Mouse (Mus musculus) kidney, adult 2 months (tissue): Measurements from ENCODE around the gene Rbck1. TPM values are rescaled to one million over a fixed set of nuclear protein-coding genes. Genes with fewer than 3 reads are reported as not detected.
"Not testable (repeated sequence)": the region's sequence is repeated elsewhere in the genome, so short reads cannot be mapped to it uniquely, and the experiment has no call there.

Experiments
- DNase-seq: peaks from one replicate; pipeline ENCODE4 v3.0.0; 2021
- H3K27ac ChIP-seq: fragments of 200-500 bp; 2 replicates; pipeline ENCODE4 v1.5.1; 2012; ENCODE audit warnings: low read depth, low read length, control low read depth, inconsistent platforms; ENCODE audit not compliant: insufficient read depth
- H3K27me3 ChIP-seq: fragments of 200-500 bp; replicated peaks from 2 replicates; pipeline ENCODE4 v1.6.1; 2012; ENCODE audit warnings: mild to moderate bottlenecking, moderate library complexity, low read length, inconsistent platforms; ENCODE audit not compliant: control insufficient read depth, insufficient read depth
- H3K36me3 ChIP-seq: fragments of 200-500 bp; 2 replicates; pipeline ENCODE4 v1.6.1; 2012; ENCODE audit warnings: mild to moderate bottlenecking, moderate library complexity, low read length, inconsistent platforms; ENCODE audit not compliant: control insufficient read depth, insufficient read depth
- H3K4me1 ChIP-seq: fragments of 200-500 bp; 2 replicates; pipeline ENCODE4 v1.6.1; 2011; ENCODE audit warnings: low read length; ENCODE audit not compliant: control insufficient read depth, insufficient read depth
- H3K4me3 ChIP-seq: fragments of 200-500 bp; 2 replicates; pipeline ENCODE4 v1.5.1; 2011; ENCODE audit warnings: mild to moderate bottlenecking, low read depth, low read length, control low read depth; ENCODE audit not compliant: insufficient read depth
- CTCF ChIP-seq: fragments of 200-500 bp; conservative IDR thresholded peaks from 2 replicates; pipeline ENCODE4 v1.5.1; 2011; ENCODE audit warnings: low read depth, mild to moderate bottlenecking, control low read depth, low read length, moderate library complexity, mixed read lengths; ENCODE audit not compliant: insufficient read depth, insufficient read length
- POLR2A ChIP-seq: fragments of 200-500 bp; IDR thresholded peaks from one replicate; pipeline ENCODE4 v1.6.1; 2011; ENCODE audit warnings: low read depth, low read length, control low read depth
- WGBS: fragments of 180-500 bp; shearing (Covaris S2); methylation state at CpG from one replicate; pipeline ENCODE4 v1.1.7; 2018; 5-methylcytosine and 5-hydroxymethylcytosine counted together
- polyA plus RNA-seq: library from polyadenylated mRNA; depleted of rRNA; stranded (reverse); fragments of >200 nt; gene quantifications from 2 replicates; pipeline ENCODE4 v1.2.3, GENCODE M21; 2012

The Rbck1 gene
- polyA plus RNA-seq, 1 experiment, result 150 TPM

GRCm38 (mm10) chr2:152367917-152368316 is 35.5 kb upstream of the Rbck1 start:
- no peak overlapping the region for H3K27ac ChIP-seq
- H3K36me3 ChIP-seq, result no peaks in the 10 kb centered on the region
- TF ChIP-seq CTCF (no peak), POLR2A (no peak)
- no peaks in the 10 kb centered on the region for H3K27me3 ChIP-seq
- peak; percentile 17 for DNase-seq
- no peak overlapping the region for H3K4me3 ChIP-seq
- WGBS, result 72% methylated on average over 5 of the region's 5 CpGs
- H3K4me1 ChIP-seq, result peaks cover 5% of the 10 kb centered on the region; the same call in 1 of the 2 replicates

DNA sequence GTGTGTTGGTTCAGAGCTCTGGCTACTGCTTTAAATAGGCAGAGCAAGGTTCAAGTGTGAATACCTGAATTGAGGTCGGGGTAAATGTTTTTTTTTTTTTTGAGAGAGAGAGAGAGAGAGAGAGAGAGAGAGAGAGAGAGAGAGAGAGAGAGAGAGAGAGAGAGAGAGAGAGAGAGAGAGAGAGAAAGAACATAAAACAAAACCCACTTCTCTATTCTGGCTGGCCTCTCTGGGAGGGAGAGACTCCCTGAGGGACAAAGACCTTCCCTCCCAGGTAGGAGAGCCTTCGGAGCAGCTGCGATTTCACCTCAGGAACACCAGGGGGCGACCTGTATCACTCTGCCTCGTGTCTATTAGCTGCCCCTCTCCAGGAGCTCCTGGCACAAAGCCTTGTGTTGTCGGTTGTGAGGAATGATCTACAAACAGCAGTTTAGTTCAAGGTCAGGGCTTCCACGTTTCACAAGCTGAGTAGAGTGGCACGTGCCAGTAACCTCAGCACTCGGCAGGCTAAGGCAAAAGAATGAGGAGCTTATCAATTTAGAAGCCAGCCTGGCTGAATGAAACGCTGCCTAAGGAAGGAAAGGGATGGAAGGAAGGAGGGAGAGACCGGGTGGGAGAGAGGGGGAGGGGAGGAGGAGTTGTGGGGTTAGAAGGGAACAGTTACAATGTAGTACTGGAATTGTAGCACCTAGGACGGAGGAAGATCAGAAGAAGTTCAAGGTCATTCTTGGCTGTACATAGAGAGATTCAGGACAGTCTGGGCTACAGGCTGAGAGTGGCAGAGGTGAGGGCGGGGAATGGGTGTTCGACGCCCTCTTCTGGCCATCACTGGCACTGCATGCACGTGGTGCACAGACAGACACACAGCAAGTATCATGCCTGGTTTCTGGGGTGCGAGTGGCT is 31.0 kb upstream of the Rbck1 start:
- no peak for TF ChIP-seq POLR2A
- peak; percentile 89 for TF ChIP-seq CTCF
- peak; percentile 95 for DNase-seq
- H3K4me1 ChIP-seq, result peaks cover 7% of the 10 kb centered on the region; the same call in 1 of the 2 replicates
- no peak overlapping the region for H3K4me3 ChIP-seq
- no peaks in the 10 kb centered on the region for H3K36me3 ChIP-seq
- WGBS, result 9% methylated on average over 17 of the region's 17 CpGs
- H3K27me3 ChIP-seq, result no peaks in the 10 kb centered on the region
- no peak overlapping the region for H3K27ac ChIP-seq

DNA sequence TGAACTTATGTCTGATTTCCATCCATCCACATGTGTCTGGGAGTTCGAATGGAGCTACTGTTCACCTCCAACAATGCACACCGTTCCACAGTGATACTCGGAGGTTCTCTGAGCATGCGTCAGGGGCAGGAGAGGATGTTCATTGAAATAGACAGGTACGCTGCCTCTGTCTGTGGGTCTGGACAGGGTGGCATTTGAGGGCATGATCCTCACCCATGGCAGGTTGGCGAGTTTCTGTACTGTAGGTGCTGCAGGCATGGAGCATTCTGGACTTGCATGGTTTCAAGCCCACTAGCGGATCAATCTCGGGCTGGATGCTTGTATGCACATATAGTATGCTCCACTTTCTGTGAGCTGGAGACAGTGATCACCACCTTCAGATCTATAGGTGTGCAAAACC is 28.7 kb upstream of the Rbck1 start:
- Histone ChIP-seq H3K36me3 (no peaks in the 10 kb centered on the region), H3K4me1 (peaks cover 7% of the 10 kb centered on the region; the same call in 1 of the 2 replicates), H3K4me3 (no peak overlapping the region), H3K27me3 (no peaks in the 10 kb centered on the region), H3K27ac (0 out of 2 replicates have a peak overlapping the region, but pooled peaks have one; percentile 36)
- DNase-seq, result no peak
- WGBS, result 93% methylated on average over 8 of the region's 8 CpGs
- no peak for TF ChIP-seq POLR2A
- no peak for TF ChIP-seq CTCF

- H3K27ac ChIP-seq, result peak overlapping the region; percentile 49; the same call in 1 of the 2 replicates
- no peak overlapping the region for H3K4me3 ChIP-seq
- DNase-seq, result peak; percentile 88
- no peaks in the 10 kb centered on the region for H3K27me3 ChIP-seq
- peaks cover 7% of the 10 kb centered on the region; the same call in 1 of the 2 replicates for H3K4me1 ChIP-seq
- WGBS, result 37% methylated on average over 7 of the region's 7 CpGs
- no peaks in the 10 kb centered on the region for H3K36me3 ChIP-seq
- TF ChIP-seq POLR2A (no peak), CTCF (no peak)
These were observed 27.9 kb upstream of the Rbck1 start for GRCm38 (mm10) chr2:152360271-152360775.

DNA sequence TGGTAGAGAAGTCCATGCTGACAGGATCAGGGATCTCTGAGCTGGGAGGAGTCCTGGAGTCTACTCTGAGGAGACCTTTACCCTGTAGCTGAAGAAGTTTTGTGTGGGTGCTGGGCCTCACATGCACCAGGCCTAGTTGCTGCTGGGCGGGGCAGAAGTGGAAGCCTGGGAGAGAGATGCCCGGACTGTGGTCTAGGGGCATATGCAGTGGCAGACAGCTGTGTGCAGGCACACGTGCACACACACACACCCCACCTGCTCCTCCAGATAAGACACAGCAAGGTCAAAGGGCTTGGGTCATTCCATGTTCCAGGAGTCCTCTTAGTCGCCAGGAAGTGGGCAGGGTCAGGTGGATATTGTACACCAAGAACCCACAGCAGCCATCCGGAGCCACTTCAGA is 27.2 kb upstream of the Rbck1 start:
- peak; percentile 70 for DNase-seq
- H3K27ac ChIP-seq, result peak overlapping the region; percentile 49; the same call in 1 of the 2 replicates
- peaks cover 7% of the 10 kb centered on the region; the same call in 1 of the 2 replicates for H3K4me1 ChIP-seq
- H3K36me3 ChIP-seq, result no peaks in the 10 kb centered on the region
- WGBS, result 51% methylated on average over 5 of the region's 5 CpGs
- H3K4me3 ChIP-seq, result no peak overlapping the region
- TF ChIP-seq CTCF (no peak), POLR2A (no peak)
- H3K27me3 ChIP-seq, result no peaks in the 10 kb centered on the region

- not testable (repeated sequence) for H3K4me3 ChIP-seq, H3K27me3 ChIP-seq, H3K36me3 ChIP-seq, H3K27ac ChIP-seq, DNase-seq, H3K4me1 ChIP-seq
- TF ChIP-seq CTCF, result peak; percentile 19; the same call in 1 of the 2 replicates
- WGBS, result 87% methylated on average over 5 of the region's 5 CpGs
These were observed 26.5 kb upstream of the Rbck1 start for GRCm38 (mm10) chr2:152358977-152359376.

DNA sequence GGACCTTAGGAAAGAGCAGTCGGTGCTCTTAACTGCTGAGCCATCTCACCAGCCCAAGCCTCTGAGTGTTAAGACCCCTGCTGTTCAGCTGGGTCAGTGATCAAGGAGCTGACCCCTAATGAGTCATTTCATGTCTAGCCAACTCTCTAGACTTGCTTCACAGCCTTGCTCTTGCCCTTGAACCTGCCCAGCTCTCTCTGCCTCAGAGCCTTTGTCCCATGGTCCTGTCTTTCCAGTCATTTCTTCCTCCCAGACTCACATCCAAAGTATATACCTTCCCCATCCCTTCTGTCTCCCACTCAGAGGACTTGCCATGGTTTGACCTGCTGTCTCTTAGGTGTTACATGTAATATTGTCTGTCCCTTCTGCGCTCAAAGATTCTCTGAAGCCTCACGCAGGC is 24.8 kb upstream of the Rbck1 start:
- Histone ChIP-seq H3K27me3 (no peaks in the 10 kb centered on the region), H3K27ac (no peak overlapping the region), H3K4me3 (no peak overlapping the region), H3K36me3 (no peaks in the 10 kb centered on the region), H3K4me1 (0 out of 2 replicates have a peak, but pooled peaks cover 3% of the 10 kb centered on the region)
- DNase-seq, result no peak
- 86% methylated on average over 3 of the region's 3 CpGs for WGBS
- TF ChIP-seq CTCF, result no peak
- no peak for TF ChIP-seq POLR2A
